Mouse (Mus musculus) R1 (cell line): Measurements from ENCODE around the gene Urb1.

Experiments
- DNase-seq: peaks from one replicate; pipeline ENCODE4 v3.0.0-alpha.2; 2018; ENCODE audit warnings: low read depth, low spot score

Urb1 gene

DNA sequence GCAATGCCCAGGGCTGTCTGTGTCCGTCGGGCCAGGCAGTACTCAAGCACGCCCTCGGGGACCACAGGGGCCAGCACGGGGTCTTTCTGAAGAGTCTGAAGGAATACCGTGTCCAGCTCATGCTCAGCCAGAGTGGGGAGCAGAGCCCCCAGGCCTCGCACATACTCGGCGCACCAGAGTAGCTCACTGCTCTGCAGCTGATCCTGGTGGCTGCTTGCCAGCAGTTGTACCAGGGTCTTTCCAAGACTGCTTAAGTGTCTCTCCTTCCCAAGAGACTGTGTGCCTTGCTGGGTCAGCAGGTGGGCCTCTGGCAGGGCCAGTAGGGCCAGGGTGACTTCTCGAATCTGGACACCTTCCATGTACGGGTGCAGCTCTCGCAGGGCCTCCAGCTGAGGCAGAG, 36.0 kb downstream of the Urb1 start:
- DNase-seq, result no peak

GRCm38 (mm10) chr16:90766919-90767454, 43.2 kb downstream of the Urb1 start:
- no peak for DNase-seq

GRCm38 (mm10) chr16:90765195-90765877, 44.9 kb downstream of the Urb1 start:
- DNase-seq, result no peak

DNA sequence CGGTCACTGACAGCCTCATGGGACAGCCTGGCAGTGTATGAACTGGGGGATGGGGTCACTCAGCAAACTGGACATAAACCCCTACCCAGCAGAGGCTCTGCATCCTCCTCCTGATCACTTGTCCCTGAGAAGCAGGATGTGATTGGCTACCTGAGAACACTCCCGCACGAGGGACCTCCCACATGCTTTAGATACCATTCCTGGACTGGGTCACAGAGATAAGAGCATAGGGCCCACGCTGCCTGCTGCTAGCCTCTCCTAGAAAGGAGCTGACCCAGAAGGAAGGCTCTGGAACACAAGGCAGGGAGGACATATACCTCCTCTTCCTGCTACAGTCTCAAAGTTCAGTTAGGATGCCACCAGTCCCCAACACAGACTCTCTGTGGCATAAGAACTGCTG, 49.7 kb downstream of the Urb1 start:
- DNase-seq, result no peak

GRCm38 (mm10) chr16:90759335-90759734, 50.9 kb downstream of the Urb1 start:
- DNase-seq, result no peak

DNA sequence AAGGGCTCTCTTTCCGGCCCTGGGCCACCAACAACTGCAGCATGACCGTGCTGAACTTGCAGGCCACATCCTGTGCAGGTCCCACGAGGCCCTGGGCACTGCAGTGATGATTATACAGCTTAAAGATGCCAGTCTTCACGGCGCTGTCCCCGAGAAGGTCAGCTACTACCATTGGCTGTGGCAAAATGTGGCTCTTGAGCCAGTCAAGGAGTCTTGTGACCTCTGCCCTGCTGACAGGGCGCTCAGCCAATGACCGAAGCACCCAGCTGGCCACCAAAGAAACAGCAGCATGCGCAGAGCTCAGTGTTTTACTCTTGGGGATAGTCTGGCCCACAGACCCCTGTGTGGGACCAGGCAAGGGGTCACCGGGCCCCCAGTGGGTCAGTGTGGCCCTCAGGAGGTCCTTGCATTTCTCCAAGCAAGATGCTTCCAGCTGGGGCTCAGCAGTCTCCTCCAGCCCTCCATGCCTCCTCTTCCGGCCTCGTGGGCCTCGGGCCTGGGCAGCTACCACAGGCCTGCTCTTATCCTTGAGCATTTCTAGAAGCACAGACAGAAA, 56.7 kb downstream of the Urb1 start:
- no peak for DNase-seq

GRCm38 (mm10) chr16:90748169-90748568, 62.0 kb downstream of the Urb1 start:
- no peak for DNase-seq

- DNase-seq, result no peak
Measured at GRCm38 (mm10) chr16:90747143-90747542, 63.1 kb downstream of the Urb1 start.

DNA sequence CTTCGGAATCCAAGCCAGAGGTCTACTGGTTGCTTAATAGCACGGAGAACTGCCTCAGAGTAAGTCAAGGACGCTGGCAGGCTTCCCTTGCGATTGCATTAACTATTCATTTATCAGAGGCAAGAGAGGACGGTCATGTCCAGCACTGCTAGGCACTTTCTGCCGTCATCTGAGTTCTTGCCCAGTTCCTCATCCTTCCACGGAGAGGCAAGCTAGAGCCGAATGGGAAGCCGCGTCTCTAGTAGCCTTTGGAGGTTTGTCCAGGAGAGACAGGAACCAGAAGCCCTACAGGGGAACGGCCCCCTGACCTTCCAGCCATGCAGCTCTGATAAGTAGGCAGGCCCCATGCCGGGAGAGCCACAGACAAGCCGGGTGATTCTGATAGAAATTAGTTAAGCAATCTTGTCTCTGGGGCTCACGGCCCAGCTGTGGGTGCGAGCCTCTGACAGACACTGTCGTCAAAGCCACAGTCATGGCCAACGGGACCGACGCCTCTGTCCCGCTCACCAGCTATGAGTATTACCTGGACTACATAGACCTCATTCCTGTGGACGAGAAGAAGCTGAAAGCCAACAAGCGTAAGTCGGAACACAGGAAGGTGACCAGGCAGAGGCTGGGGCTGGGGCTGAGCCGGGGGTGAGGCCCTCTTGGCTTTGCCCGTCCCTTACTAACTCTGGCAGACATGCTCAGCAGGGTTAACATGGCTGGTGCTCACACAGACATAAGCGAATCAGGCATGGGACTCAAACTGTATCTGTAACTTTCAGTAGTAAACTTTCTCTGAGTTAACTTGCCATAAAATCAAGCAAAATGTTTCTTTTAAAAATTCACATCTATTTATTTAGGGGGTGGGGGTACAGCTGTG, 71.9 kb downstream of the Urb1 start, which contains the start of gene Mrap:
Gene Mrap (plus strand): TSS at position 116 of the 865 bp plus-strand sequence.
- no peak for DNase-seq

DNA sequence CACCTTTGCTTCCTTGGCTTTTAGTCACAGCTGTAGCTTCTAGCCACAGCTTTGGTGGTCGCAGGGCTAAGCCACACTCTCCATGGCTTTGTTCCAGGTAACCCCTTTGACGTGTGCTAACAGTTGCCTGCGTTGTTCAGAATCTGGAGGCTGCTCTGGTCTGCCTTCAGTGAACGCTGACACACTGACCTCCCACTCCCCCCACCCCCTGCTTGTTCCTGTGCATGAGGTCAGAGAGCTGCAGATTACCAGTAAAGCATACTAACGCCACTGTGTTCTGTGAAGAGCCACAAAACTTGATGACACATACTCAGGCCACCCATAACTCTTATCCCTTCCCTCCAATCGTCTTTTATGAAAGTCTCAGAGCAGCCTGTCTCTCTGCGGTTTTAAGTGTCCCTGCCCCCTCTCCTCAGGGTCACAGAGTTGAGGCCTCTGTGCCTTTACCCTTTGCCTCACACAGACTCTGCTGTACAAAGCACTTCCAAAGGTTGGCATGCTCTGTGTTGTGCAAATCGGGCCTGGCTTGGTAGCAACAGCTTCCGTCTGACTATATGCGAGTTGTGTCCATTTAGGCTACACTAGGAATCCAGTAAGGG, 73.4 kb downstream of the Urb1 start:
- DNase-seq, result no peak

DNA sequence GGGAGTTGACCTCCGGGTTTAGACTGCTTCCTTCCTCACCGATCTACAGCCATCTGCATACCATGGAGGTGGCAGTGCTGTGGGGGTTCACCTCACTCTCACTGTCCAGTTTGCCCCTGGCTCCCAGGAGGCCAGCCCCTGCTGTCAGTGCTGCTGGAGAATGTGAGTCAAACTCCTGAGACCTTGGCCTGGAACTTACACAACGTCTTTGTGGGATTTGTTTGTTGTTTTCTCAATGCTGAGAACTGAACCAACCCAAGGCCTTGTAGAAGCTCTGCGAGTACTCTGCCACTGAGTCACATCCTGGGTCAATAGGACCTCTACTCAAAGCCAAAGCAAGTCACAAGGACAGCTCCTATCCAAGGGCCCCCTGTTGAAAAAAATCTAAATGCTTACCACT, 74.6 kb downstream of the Urb1 start:
- DNase-seq, result no peak

DNA sequence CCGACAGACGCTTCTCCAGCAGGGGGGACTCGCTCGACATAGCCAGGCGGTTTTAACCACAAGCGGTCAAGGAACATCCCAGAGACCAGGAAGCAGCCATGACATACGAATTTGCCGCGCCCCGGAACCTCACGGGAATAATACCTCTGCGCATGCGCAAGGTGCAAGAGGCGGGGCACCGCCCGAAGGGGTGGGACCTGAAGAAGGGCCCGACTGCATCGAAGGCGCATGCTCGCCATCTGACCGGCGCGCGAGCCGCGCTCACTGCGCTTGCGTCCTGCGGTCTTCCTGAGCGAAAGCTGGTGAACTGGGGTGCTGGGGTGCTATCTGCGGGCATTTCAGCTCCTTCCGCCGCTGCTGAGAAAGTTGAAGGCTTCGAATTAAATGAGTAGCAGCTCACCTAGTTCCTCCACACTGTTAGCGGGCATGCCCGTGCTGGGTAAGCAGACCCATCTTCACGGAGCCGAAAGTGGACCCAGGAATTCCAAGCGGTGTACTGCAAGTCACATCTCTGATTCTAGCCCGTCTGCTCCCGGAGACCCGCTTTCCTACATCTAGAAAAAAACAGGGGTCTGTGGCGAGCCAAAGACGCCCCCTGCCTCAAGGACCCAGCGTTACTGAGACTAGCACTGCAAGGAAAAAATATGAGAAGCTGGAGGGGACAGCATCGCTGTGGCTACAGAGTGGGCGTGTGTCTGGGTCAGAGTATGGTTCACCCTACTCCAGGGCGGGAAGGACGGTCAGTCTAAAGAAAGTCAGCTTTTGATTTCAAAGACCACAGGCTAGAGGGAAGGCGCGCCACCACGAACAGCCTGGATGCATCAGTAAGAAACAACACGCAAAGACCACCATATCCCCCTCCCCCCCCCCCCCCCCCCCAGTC, 82.7 kb downstream of the Urb1 start, which contains the start of gene Mis18a:
Gene Mis18a (minus strand): TSS at position 172 of the 883 bp plus-strand sequence.
- peak; percentile 95 for DNase-seq

DNA sequence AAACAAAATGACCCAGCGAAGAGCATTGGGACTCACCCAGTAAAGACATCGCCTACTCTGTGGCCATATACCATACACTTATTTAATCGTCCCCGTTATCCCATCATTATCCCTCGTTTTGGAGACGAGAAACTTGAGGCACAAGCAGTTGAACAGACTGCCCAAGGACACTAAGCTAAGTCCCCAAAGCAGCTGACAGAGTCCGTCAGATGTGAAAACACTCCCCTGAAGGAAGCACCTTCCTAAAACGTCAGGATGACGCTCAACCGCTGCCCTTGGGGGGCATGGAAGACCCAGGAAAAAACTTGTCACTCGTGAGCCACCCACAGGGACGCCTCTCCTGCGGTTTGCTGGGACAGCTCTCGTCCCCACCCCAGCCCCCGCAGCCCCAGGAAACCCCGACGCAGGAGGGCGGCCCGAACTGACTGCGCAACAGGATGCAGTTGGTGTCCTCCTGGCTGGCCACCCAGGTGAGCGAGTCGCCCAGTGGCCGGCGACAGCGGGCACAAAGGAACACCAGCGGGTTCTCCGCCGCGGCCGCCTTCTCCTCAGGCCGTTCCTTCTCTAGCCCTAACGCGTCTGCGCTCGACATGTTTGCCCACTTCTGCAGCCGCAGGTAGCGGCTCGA, 83.5 kb downstream of the Urb1 start:
- DNase-seq, result no peak

DNA sequence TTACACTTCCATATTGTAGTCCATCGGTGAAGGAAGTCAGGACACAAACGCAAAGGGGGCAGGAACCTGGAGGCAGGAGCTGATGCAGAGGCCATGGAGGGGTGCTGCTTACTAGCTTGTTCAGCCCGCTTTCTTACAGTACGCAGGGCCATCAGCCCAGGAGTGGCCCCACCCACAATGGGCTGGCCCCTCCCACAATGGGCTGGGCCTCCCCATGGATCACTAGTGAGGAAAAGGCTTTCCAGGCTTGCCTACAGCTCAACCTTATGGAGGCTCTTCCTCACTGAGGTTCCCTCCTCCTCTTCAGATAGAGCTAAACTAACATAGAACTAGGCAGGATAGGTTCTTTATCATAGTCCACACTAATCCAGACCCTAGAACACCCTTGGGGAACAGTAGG, 86.2 kb downstream of the Urb1 start:
- DNase-seq, result peak; percentile 78

DNA sequence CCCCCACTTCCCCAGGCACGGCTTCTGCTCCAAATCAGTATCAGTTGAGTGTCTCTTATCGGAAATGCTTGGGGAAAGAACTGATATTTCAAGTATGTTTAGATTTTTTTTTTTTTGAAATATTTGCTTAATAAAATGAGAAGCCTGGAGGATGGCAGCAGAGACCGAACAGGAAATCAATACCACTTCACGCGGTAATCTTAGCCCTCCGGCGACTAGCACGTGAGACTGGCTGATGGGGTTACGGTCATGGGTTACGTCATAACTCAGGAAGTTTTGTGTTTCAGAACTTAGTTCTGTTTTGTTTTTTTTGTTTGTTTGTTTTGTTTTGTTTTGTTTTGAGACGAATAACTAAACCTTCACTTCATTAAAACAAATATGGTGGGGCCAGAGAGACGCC, 99.9 kb downstream of the Urb1 start:
- DNase-seq, result no peak

DNA sequence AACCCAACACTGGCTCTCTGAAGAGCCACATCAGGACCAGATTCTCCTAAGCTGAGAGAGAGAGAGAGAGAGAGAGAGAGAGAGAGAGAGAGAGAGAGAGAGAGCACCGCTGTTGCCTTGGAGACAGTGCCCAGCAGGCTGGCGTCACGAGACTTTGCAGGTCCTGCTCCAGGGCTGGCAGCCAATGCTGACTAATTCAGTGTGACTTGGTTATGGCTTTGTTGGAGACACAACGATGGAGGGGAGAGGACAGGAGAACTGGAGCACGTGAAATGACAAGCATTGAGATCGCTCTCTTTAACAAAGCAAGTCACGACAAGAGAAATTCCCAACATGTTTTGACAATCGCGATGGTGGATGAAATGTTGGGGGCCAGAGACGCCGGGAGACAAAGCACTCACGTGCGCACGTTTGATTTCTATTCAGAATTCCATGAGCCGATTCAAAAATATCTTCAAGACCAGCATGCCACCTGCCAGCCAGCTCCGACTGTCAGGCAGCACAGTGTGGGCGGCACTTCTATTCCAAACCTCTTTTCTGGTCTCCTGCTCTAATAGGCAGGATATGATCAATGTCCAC, 100.4 kb downstream of the Urb1 start:
- DNase-seq, result no peak

DNA sequence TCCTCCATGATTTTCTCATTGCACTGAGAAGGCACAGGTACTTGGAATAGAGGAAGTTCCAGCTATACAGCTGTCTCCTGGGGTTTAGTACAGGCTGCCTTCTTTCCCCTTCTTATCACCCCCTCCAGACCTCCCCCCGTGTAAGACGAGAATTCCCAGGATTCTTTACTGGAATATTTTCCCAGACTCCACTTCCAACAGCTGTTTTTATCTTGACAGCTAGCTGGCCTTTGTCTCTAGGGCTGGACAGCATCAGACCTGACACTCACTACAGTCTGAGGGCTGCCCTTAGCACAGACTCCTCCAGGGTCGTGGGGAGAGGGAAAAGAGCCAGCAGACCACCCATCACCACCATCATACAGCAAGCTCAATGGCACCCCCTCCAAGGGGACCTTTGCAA, 103.9 kb downstream of the Urb1 start:
- DNase-seq, result no peak

GRCm38 (mm10) chr16:90704161-90704825, 105.9 kb downstream of the Urb1 start:
- DNase-seq, result no peak

GRCm38 (mm10) chr16:90703646-90704045, 106.6 kb downstream of the Urb1 start:
- DNase-seq, result no peak
